Mouse (Mus musculus): ENCODE data around the gene Tbkbp1. TPM values are rescaled to one million over a fixed set of nuclear protein-coding genes. Genes with fewer than 3 reads are reported as not detected.

Gene Tbkbp1
- polyA plus RNA-seq, 1 experiment from 2014 or later, result 9.5 TPM

Small RNA genes lying within 50 kb of the gene (microRNA-seq; reads per million reads assigned to microRNA genes)
- not detected for gene Mir7235

Other genes starting within 250 kb of the Tbkbp1 start
- 79.2 and 92.0 TPM in 2 replicates for gene Cdk5rap3, start 235.0 kb downstream of the Tbkbp1 start, polyA plus RNA-seq (2015; fragmentation: Nextera tagmentation; extraction: Ambion mirVana)
- gene Prr15l, start 223.4 kb downstream of the Tbkbp1 start, polyA plus RNA-seq (2015; fragmentation: Nextera tagmentation; extraction: Ambion mirVana), result 0.21 TPM in 1 of 2 replicates, not detected in the other
- 18.5 and 22.3 TPM in 2 replicates for gene Pnpo, start 207.5 kb downstream of the Tbkbp1 start, polyA plus RNA-seq (2015; fragmentation: Nextera tagmentation; extraction: Ambion mirVana)
- gene Sp2, start 168.5 kb downstream of the Tbkbp1 start, polyA plus RNA-seq (2015; fragmentation: Nextera tagmentation; extraction: Ambion mirVana), result 15.9 and 16.7 TPM in 2 replicates
- 0.17 and 0.29 TPM in 2 replicates for gene Sp6, start 138.1 kb downstream of the Tbkbp1 start, polyA plus RNA-seq (2015; fragmentation: Nextera tagmentation; extraction: Ambion mirVana)
- 13.7 and 15.0 TPM in 2 replicates for gene Scrn2, start 121.6 kb downstream of the Tbkbp1 start, polyA plus RNA-seq (2015; fragmentation: Nextera tagmentation; extraction: Ambion mirVana)
- gene Lrrc46, start 110.1 kb downstream of the Tbkbp1 start, polyA plus RNA-seq (2015; fragmentation: Nextera tagmentation; extraction: Ambion mirVana), result 1.8 and 3.0 TPM in 2 replicates
- gene Mrpl10, start 109.9 kb downstream of the Tbkbp1 start, polyA plus RNA-seq (2015; fragmentation: Nextera tagmentation; extraction: Ambion mirVana), result 58.9 and 59.0 TPM in 2 replicates
- 9.2 and 11.0 TPM in 2 replicates for gene Osbpl7, start 100.9 kb downstream of the Tbkbp1 start, polyA plus RNA-seq (2015; fragmentation: Nextera tagmentation; extraction: Ambion mirVana)
- 0.07 and 0.15 TPM in 2 replicates for gene Tbx21, start 36.2 kb downstream of the Tbkbp1 start, polyA plus RNA-seq (2015; fragmentation: Nextera tagmentation; extraction: Ambion mirVana)
- 31.0 and 34.8 TPM in 2 replicates for gene Kpnb1, start 36.4 kb upstream of the Tbkbp1 start, polyA plus RNA-seq (2015; fragmentation: Nextera tagmentation; extraction: Ambion mirVana)
- gene Npepps, start 129.1 kb upstream of the Tbkbp1 start, polyA plus RNA-seq (2015; fragmentation: Nextera tagmentation; extraction: Ambion mirVana), result 130 TPM in 2 replicates
- gene Mrpl45, start 164.2 kb upstream of the Tbkbp1 start, polyA plus RNA-seq (2015; fragmentation: Nextera tagmentation; extraction: Ambion mirVana), result 38.2 and 43.8 TPM in 2 replicates
- gene Gpr179, start 200.6 kb upstream of the Tbkbp1 start, polyA plus RNA-seq (2015; fragmentation: Nextera tagmentation; extraction: Ambion mirVana), result 0.43 and 0.66 TPM in 2 replicates
- gene Socs7, start 211.1 kb upstream of the Tbkbp1 start, polyA plus RNA-seq (2015; fragmentation: Nextera tagmentation; extraction: Ambion mirVana), result 7.8 and 8.9 TPM in 2 replicates